Mouse (Mus musculus) heart, postnatal 0 days (tissue): Measurements from ENCODE around the gene Gramd1c.

Experiments used
- CTCF ChIP-seq: IDR thresholded peaks from 2 replicates; pipeline ENCODE4 v1.5.1; 2016; ENCODE audit warnings: antibody characterized with exemption, control low read depth, low read depth
- EP300 ChIP-seq: IDR thresholded peaks from 2 replicates; pipeline ENCODE4 v1.6.1; 2016; ENCODE audit warnings: antibody characterized with exemption, low read depth

DNA sequence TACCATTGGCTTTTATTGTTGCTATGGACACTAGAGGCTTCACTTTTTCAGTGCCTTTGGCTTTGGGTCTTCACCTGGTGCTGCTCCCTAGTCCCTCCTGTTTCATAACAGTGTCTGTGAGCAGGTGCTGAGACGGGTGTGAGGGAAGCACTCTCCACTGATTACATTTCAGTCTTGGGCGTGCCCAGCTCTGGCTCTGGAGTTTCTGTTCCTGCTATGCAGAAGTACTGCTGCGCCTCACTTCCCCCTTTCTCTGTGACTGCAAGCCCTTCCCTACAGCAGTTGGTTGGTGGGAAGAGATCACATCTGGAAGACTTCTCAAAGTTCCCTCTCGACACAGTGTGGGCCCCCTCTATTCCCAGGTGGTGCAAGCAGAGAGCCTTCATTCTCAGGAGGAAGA lies 111.6 kb downstream of the Gramd1c start:
- no peak for TF ChIP-seq CTCF
- no peak for TF ChIP-seq EP300
